Mouse (Mus musculus): ENCODE data around the gene Prss12. TPM values are rescaled to one million over a fixed set of nuclear protein-coding genes. Genes with fewer than 3 reads are reported as not detected.
"Not testable (repeated sequence)": the region's sequence is repeated elsewhere in the genome, so short reads cannot be mapped to it uniquely, and the experiment has no call there.

Prss12 gene
- polyA plus RNA-seq, 1 experiment, result 0.47 TPM

DNA sequence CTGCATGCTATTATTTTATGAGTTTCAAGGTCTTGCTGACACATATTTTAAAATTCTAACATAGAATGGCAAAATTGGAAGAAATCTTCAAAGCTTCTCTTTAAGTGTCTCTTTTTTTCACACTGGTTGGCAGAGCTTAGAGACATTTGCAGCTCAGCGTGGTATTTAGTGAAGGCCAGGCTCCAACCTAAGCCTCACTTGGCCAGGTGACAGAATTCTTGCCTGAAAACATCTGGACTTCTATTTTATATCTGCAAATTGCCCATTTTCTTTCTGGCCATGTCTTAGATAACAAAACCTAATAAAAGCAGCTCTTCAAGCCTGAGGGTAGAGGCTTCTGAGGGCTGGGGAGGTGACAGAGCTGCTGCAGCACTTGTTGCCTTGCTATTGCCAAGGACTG lies 13.7 kb downstream of the Prss12 start:
- WGBS, result 41% methylated on average over 1 of the region's 1 CpGs
- no peak for DNase-seq (ENCODE audit: low read depth, low spot score)

DNA sequence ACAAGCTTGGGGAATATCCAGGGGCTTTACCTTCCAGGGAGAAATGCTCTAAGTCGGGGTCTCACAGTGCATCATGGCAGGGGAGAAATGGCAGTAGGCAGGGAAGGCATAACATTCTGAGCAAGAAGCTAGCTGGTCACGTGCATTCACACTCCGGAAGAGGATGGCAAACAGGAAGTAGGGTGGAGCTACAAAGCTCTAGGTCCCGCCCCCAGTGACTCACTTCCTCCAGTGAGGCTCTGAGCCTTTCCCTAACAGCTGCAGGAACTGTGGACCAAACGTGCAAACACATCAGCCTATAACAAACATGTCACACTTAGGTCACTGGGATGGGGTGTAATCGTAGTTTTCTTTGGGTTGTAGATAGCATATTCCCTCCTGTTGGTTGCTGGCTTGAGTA lies 15.6 kb downstream of the Prss12 start:
- 71% methylated on average over 6 of the region's 6 CpGs for WGBS
- no peak for DNase-seq (ENCODE audit: low read depth, low spot score)

DNA sequence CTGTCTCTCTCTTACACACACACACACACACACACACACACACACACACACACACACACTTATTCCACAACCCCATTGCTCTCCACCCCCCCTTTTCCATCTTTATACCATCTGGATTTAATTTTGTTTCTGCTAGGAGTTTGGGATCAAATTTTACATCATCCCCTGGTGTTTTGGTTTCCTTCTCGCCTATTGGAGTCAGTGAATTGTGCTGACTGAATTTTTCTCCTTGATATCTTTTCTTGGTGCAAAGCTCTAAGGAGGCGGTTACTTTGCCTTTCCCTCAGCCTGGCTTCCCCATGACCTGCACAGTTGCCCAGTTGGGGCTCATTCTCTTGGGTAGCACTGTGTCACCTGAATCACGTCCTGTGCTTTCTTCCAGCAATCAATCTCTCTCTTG lies 30.1 kb downstream of the Prss12 start:
- DNase-seq (ENCODE audit: low read depth, low spot score), result no peak
- WGBS, result 70% methylated on average over 3 of the region's 3 CpGs

DNA sequence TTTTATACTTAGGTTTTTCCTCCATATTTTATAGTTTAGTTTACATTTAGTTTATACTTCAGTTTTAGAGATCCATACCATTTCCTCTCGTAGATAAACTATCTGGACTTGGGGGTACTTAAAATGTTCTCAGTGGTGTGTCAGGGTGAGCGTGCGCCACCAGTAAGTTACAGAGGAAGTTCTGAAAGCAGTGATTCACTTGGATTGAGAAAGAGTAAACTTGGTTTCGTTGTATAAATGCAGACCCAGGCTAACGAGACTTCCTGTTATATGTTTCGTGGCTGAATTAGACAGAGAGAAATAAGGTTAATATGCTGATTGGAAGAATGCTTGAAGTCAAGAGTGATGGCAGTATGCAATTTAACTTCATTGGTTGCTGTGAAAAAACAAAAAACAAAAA lies 34.6 kb downstream of the Prss12 start:
- WGBS, result 60% methylated on average over 6 of the region's 6 CpGs
- no peak for DNase-seq (ENCODE audit: low read depth, low spot score)

DNA sequence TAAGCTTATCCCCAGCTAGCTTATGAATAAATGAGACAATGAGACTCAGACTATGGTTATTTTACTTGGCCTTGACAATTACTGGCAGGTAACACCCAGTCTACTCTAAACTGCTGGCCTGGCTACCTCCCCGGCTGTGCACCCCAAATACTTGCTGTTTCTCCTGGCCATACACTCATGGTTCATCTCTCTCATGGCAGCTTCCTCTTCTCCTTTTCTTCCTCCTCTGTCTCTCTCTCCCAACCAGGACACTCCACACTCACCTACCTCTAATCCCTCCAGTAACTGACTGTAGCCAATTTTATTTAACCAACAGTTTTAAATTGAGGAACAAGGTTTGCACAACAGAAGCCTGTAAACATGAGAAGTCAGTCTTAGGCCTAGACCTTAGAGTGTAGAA lies 45.1 kb downstream of the Prss12 start:
- DNase-seq (ENCODE audit: low read depth, low spot score), result no peak
- WGBS, result 84% methylated on average over 1 of the region's 1 CpGs

DNA sequence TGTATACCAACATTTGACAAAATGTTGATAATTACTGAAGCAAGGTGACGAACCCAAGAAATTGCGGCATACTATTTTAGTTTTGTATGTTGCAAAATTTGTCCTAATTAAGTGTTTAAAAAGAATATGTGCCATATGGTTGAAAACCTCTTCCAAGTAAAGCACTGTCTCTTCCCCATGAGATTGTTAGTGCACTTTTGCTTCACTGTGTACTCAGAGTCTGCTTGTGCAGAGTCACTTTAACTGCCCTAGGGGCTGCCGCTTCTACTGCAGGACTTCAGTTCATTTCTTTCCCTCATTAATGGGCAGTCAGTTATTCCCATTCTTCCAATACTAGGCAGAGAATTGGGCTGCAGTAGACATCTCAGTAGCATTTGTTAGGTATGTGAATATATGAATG lies 46.5 kb downstream of the Prss12 start:
- DNase-seq (ENCODE audit: low read depth, low spot score), result no peak
- WGBS, result 93% methylated on average over 3 of the region's 3 CpGs

DNA sequence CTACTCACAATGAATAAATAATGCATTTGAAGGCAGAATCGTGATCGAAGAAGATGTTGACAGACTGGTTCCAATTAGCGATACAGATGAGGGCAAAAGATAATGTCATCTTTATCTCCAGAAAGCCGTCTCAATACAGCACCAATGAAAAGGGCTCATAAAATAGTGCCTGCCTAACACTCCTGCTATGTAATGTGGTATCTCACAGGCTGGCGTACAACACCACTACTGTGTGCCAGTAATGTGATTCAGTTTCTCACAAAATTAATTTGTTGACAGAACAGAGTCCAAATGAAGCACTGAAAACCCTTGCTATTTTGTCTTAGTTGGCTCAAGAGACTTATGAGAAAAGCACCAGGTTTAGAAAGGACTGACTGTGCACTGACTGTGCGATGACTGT lies 48.4 kb downstream of the Prss12 start:
- WGBS, result 57% methylated on average over 6 of the region's 6 CpGs
- no peak for DNase-seq (ENCODE audit: low read depth, low spot score)

DNA sequence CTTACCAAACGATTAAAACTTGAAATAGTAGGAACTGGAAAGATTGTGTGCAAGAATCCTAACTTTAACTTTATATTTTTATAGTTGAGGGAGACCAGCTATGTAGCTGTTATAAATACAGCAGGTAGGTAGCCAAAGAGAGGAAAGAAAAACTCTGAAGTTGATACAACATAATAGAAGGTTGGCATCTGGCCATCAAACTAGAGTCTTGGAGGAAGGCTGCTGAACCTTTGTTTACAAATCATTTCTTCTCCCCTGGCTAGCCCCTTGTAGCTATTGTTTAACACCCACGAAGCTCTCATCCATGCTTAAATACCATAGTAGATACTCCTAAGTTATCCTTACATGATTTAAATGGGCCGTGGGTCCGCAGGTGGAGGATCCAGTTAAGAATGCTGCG lies 52.1 kb downstream of the Prss12 start:
- no peak for DNase-seq (ENCODE audit: low read depth, low spot score)
- 51% methylated on average over 5 of the region's 5 CpGs for WGBS

DNA sequence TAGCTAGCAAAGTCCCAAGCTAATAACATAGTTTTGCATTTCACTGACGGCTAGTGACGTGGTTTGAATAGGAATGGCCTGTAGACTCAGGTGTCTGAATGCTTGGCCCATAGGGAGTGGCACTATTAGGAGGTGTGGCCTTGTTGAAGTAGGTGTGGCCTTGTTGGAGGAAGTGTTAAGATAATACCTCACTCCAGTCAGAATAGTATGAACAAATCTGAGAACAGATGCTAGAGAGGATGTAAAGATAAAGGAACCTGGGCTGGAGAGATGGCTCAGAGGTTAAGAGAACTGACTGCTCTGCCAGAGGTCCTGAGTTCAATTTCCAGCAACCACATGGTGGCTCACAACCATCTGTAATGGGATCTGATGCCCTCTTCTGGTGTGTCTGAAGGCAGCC lies 55.1 kb downstream of the Prss12 start:
- WGBS, result 71% methylated on average over 2 of the region's 2 CpGs
- DNase-seq (ENCODE audit: low read depth, low spot score), result not testable (repeated sequence)

DNA sequence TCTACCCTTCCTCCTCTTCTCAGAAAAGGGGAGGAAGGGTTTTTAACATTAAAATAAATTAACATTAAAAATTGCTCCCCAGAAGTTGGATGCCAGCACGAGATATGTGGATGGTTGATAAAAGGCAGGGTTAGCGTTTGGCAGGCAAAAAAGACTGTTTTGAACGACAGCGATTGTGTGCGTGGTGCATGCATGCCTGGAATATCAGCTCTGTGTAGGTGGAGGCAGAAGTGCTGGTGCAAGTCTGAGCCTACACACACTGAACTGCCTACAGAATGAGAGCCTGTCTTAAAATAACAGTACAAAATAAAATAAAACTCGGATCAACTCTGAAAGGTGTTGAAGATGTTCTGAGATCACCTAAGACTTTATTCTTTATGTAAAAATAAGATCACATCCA lies 57.2 kb downstream of the Prss12 start:
- 64% methylated on average over 6 of the region's 6 CpGs for WGBS
- DNase-seq (ENCODE audit: low read depth, low spot score), result no peak

DNA sequence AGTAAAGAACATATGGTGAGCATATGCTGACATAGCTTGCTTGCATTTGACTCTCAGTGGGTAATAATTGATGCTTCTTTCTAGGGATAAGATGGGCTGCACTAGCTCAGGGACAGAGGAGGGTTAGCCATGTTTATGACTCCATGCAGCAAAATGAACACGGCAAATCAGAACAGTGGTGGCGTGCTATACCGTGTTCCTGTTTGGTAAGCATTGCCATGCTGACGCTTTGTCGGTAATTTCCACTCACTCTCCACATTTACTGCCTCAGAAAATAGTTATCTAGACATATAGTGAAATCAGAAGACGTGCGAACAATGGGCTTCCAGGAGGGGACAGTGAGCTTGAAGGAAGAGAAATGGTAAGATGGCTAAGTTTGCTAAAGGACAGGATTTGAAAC lies 58.1 kb downstream of the Prss12 start:
- DNase-seq (ENCODE audit: low read depth, low spot score), result no peak
- WGBS, result 80% methylated on average over 7 of the region's 7 CpGs

DNA sequence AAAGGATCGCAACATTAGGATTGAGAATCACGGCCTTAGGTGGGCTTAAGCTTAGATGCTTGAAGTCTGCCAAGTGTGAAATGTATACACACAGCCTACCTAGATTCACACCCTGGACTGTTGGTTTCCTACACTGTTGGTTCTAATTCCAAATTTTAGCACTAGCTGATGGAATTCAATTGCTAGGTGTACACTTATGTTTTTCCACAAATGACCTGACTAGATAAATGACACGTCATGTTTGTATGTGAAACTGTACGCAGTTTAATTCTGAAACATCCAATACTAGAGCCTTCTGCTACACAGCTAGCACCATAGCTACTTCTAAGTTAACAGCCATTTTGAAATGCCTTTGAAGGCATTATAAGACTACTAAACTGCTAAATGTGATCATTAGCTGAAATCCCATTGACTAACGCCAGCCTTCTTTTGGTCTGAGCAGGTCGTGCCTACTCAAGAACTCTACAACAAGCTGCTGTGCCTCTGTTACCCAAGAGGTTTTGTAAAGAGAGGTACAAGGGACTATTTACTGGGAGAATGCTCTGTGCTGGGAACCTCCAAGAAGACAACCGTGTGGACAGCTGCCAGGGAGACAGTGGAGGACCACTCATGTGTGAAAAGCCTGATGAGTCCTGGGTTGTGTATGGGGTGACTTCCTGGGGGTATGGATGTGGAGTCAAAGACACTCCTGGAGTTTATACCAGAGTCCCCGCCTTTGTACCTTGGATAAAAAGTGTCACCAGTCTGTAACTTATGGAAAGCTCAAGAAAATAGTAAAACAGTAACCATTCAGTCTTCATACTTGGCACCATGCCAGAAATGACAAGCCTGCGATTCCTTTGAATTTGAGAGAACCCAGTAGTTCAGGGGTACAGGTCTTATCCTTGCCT lies 59.3 kb downstream of the Prss12 start:
- WGBS, result 58% methylated on average over 9 of the region's 9 CpGs

DNA sequence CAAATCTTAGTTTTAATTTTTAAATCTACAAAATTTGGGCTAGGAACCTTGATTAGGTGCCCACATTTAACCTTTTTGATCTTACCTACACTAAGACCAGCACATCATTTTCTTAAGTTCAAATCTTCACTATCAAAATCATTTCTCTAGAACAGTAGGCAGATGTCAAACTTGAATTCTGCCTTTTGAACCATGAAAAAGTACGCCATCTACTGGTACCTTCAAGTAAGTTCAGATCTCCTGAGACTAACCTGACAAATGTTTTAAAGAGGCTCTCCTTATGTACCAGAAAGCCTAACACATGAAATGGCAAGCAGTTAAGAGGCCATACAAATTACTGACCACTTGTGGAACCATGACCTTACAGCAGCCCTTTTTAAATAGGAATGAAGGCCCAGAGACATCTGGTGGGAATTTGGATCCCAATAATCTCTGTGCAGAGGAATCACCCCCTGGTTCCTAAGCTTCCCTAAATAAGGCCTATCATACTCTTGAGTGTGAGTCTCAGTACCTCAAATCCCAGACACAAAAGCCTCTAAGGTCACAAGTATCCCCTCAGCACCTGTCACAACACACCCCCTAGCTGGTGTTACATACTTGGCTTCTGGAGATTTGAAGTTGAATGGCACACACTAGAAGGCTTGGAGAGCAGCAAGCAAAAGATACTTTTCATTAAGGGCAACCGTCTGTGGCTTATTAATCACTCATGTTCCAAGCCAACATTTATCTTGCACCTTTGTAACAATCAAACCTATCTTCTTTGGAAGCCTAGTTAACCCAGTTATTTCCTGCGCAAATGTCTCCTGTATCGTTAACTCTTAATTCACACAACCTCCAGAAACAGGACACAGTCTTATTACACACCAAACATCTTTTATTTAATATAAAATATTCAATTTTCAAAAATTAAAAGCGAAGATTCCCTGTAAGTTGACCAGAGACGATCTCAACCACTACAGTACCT lies 60.3 kb downstream of the Prss12 start:
- 3% methylated on average over 6 of the region's 6 CpGs for WGBS
- no peak for DNase-seq (ENCODE audit: low read depth, low spot score)

More for the DNA sequence above, 59.3 kb downstream of the Prss12 start:
- no peak for DNase-seq (ENCODE audit: low read depth, low spot score)

DNA sequence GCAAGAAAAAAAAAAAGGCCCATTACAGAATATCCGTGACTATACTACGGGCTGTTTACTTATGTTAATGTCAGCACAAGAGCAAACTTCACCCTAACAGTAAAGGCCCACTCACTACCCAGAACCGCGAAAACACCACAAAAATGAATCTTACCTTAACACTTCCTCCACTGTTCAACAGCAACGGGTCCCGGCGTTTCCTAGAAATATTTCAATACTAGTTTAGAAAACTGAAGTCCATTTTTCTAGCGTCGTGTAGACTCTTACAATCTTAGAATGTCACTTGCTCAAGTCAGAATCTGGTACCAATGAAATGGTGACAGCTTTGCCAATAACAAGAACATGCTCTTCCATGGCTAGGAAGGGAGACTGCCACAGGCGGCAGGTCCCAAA lies 60.9 kb downstream of the Prss12 start:
- DNase-seq (ENCODE audit: low read depth, low spot score), result no peak
- WGBS, result under 1% methylated on average over 10 of the region's 10 CpGs

DNA sequence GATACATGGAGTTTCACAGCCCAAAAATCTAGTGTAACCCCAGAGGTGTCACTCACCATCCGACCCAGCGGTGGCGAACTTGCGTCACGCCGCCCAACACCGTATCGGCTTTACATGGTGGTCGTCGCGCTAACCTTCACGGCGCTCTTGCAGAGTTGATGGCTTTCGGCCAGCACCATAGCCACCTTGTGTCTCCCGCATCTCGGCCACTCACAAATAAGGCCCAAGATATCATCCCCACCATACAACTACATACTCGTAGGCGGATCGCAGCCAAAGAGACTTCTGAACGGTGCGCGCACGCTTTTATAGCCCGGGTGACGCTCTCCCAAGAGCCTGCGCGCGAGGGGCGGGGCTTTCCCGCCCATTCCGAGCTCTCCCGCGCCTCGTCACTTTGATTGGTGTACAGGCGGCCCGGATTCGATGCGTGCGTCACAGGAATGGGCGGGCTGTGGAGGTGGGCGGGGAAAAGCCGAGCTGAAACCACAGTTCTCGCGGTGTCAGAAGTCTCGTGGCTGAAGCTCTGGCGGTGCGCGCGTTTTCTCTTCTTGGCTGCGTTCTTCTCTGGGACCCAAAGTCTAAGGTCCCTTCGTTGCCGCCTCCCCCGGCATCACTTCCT lies 61.5 kb downstream of the Prss12 start:
- WGBS, result under 1% methylated on average over 53 of the region's 53 CpGs
- peak; percentile 91 for DNase-seq (ENCODE audit: low read depth, low spot score)

DNA sequence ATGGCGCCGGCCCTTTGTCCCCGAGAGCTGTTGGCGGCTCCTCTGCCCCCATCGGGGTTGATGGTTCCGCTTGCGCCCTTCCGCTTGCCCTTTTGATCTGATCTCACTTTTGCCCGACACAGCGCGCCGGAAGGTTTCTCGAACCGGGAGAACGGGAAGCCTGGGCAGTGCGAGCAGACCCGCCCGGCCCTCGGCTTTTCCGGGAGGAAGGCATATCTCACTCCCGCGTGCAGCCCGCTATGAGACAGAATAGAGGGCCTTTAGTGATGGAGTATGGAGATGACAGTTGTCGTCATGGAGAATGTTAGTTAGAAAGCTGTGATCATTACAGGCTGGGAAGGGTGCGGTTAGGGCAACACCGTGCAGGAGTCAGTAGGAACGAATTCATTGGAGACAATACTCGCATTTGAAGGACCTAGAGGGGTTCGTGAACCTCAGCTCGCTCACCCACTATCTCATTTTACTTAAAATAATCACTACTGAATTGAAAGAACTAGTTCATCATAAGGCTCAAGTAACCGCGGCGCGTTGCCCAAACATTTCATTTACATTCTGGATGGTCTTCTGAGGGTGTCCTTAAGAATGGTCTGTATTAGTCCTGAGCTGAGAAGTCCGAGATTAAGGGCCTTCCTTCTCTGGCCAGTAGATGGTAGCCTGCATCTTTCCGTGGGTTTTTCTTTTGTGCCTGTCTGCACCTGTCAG lies 62.1 kb downstream of the Prss12 start:
- under 1% methylated on average over 36 of the region's 36 CpGs for WGBS

DNA sequence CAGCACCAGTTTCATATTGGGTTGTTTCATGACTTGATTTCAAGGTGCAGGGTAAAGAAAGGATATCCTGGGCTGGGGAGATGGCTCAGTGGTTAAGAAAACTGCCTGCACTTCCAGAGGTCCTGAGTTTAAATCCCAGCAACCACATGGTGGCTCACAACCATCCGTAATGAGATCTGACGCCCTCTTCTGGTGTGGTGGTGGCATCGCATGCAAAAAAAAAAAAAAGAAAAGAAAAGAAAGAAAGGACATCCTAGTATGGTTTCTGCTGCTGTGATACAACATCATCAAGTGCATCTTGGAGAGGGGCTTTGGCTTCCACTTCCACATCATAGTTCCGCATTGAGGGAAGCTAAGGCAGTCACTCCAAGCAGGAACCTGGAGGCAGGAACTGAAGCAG lies 65.1 kb downstream of the Prss12 start:
- WGBS, result 70% methylated on average over 4 of the region's 4 CpGs

More for the DNA sequence above, 62.1 kb downstream of the Prss12 start:
- DNase-seq (ENCODE audit: low read depth, low spot score), result no peak

DNA sequence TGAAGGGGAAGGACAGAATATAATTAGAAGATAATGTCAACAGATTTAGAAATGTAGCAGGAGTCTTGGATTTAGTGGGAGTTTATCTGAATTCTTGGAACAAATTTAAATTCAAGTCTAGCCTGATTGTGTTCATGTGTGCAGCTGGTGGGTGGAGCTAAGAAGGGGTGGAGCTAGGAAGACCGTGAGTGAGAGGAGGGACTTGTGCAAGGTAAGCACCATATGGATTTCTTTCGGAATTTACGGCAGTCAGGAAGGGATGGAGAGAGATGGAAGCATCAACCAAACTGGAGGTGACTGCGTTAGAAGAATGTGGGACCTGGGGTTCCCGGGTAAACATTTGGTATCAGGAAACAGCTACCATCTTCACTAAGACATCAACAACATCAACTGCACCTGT lies 68.2 kb downstream of the Prss12 start:
- DNase-seq (ENCODE audit: low read depth, low spot score), result no peak
- 24% methylated on average over 5 of the region's 5 CpGs for WGBS

More for the DNA sequence above, 65.1 kb downstream of the Prss12 start:
- no peak for DNase-seq (ENCODE audit: low read depth, low spot score)

DNA sequence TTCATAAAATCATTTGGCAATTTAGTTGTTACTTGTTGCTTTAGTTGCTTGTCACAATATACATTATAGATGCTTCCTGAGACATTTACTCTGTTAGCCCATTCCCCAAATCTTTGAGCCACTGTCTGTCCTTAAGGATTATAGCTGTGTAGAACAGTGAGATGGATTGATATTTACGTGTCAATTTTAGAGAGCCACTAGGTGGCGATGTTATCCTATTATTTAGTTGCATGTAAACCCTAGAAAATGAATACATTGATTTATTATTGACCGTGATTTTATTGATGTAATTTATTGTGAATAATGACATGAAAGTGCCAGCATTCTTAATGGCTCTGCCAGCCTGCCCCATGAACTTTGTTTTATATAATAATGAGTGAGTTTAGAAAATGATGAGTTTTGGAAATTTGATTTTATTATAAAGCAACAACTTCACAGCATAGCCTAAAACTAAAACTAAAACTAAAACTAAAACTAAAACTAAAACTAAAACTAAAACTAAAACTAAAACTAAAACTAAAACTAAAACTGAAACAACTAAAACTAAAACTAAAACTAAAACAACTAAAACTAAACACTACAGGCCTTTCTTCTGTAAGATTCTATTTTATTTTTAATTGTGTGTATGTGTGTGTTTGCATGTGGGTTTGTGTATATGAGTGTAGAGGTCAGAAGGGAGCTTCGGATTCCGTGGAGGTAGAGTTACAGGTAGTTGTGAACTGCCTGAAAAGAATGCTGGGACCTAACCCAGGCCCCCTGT lies 69.1 kb downstream of the Prss12 start:
- WGBS, result 17% methylated on average over 5 of the region's 5 CpGs
- no peak for DNase-seq (ENCODE audit: low read depth, low spot score)

Measured in large intestine, adult 2 months (tissue).